Mouse (Mus musculus): ENCODE data around the gene Hist1h4d. TPM values are rescaled to one million over a fixed set of nuclear protein-coding genes. Genes with fewer than 3 reads are reported as not detected.
"Not testable (repeated sequence)": the region's sequence is repeated elsewhere in the genome, so short reads cannot be mapped to it uniquely, and the experiment has no call there.

The Hist1h4d gene
- polyA plus RNA-seq, 1 experiment from 2014 or later: 35.3 TPM

GRCm38 (mm10) chr13:23571022-23571503, 10.3 kb upstream of the Hist1h4d start, which contains the start of the genes Hist1h2ae and Hist1h2bg:
Gene Hist1h2ae, minus strand, starts transcription at chr13:23571220.
Gene Hist1h2bg, plus strand, starts transcription at chr13:23571396.
- peak; percentile 84 for ATAC-seq
- Histone ChIP-seq H3K4me3 (ENCODE audit: low read depth, low read length) (peak within 1 kb of the TSS; percentile 35), H3K27ac (ENCODE audit: low read depth, low read length) (peak within 1 kb of the TSS; percentile 84), H3K4me2 (replicated peaks; ENCODE audit: low read depth) (peak within 1 kb of the TSS; percentile 69), H3K27me3 (replicated peaks; ENCODE audit: control insufficient read depth, insufficient read depth, low read length) (no peaks in the 10 kb centered on the region), H3K36me3 (ENCODE audit: control insufficient read depth, insufficient read depth) (no peaks in the 10 kb centered on the region), H3K9me3 (ENCODE audit: control insufficient read depth) (no peaks in the 10 kb centered on the region), H3K9ac (ENCODE audit: low read depth, low read length) (peak within 1 kb of the TSS; percentile 41), H3K4me1 (replicated peaks; ENCODE audit: control insufficient read depth, insufficient read depth, low read length) (peaks cover 6% of the 10 kb centered on the region; the same call in 1 of the 2 replicates)
- no peak; the same call in 1 of the 2 replicates for TF ChIP-seq CTCF (IDR thresholded peaks at IDR 0.05; ENCODE audit: low read depth)
- 0% methylated on average over 18 of the region's 18 CpGs for WGBS

GRCm38 (mm10) chr13:23571504-23572217, 9.7 kb upstream of the Hist1h4d start:
- H3K4me2 ChIP-seq (replicated peaks; ENCODE audit: low read depth): peak overlapping the region; percentile 69
- WGBS: 0% methylated on average over 11 of the region's 34 CpGs
- peak overlapping the region; percentile 35 for H3K4me3 ChIP-seq (ENCODE audit: low read depth, low read length)
- not testable (repeated sequence) for H3K27me3 ChIP-seq (replicated peaks; ENCODE audit: control insufficient read depth, insufficient read depth, low read length); ATAC-seq; H3K9me3 ChIP-seq (ENCODE audit: control insufficient read depth); H3K4me1 ChIP-seq (replicated peaks; ENCODE audit: control insufficient read depth, insufficient read depth, low read length); H3K36me3 ChIP-seq (ENCODE audit: control insufficient read depth, insufficient read depth)
- H3K9ac ChIP-seq (ENCODE audit: low read depth, low read length): peak overlapping the region; percentile 41
- peak overlapping the region; percentile 84 for H3K27ac ChIP-seq (ENCODE audit: low read depth, low read length)

GRCm38 (mm10) chr13:23572218-23573033, 9.0 kb upstream of the Hist1h4d start:
- TF ChIP-seq CTCF (IDR thresholded peaks at IDR 0.05; ENCODE audit: low read depth): no peak
- ATAC-seq: no peak
- 0 out of 2 replicates have a peak overlapping the region, but pooled peaks have one; percentile 65 for H3K27ac ChIP-seq (ENCODE audit: low read depth, low read length)
- peak overlapping the region; percentile 35 for H3K4me3 ChIP-seq (ENCODE audit: low read depth, low read length)
- no peaks in the 10 kb centered on the region for H3K27me3 ChIP-seq (replicated peaks; ENCODE audit: control insufficient read depth, insufficient read depth, low read length)
- peak overlapping the region; percentile 69 for H3K4me2 ChIP-seq (replicated peaks; ENCODE audit: low read depth)
- no peaks in the 10 kb centered on the region for H3K36me3 ChIP-seq (ENCODE audit: control insufficient read depth, insufficient read depth)
- peaks cover 9% of the 10 kb centered on the region; the same call in 1 of the 2 replicates for H3K4me1 ChIP-seq (replicated peaks; ENCODE audit: control insufficient read depth, insufficient read depth, low read length)
- peak overlapping the region; percentile 41 for H3K9ac ChIP-seq (ENCODE audit: low read depth, low read length)
- no peaks in the 10 kb centered on the region for H3K9me3 ChIP-seq (ENCODE audit: control insufficient read depth)
- 25% methylated on average over 2 of the region's 2 CpGs for WGBS

GRCm38 (mm10) chr13:23573034-23573897, 8.1 kb upstream of the Hist1h4d start:
- Histone ChIP-seq H3K9ac (ENCODE audit: low read depth, low read length) (peak overlapping the region; percentile 53), H3K27ac (ENCODE audit: low read depth, low read length) (peak overlapping the region; percentile 62), H3K4me3 (ENCODE audit: low read depth, low read length) (peak overlapping the region; percentile 35), H3K4me2 (replicated peaks; ENCODE audit: low read depth) (peak overlapping the region; percentile 69)
- H3K4me1 ChIP-seq (replicated peaks; ENCODE audit: control insufficient read depth, insufficient read depth, low read length); ATAC-seq; H3K9me3 ChIP-seq (ENCODE audit: control insufficient read depth); H3K27me3 ChIP-seq (replicated peaks; ENCODE audit: control insufficient read depth, insufficient read depth, low read length); H3K36me3 ChIP-seq (ENCODE audit: control insufficient read depth, insufficient read depth): not testable (repeated sequence)
- WGBS: 5% methylated on average over 17 of the region's 20 CpGs

DNA sequence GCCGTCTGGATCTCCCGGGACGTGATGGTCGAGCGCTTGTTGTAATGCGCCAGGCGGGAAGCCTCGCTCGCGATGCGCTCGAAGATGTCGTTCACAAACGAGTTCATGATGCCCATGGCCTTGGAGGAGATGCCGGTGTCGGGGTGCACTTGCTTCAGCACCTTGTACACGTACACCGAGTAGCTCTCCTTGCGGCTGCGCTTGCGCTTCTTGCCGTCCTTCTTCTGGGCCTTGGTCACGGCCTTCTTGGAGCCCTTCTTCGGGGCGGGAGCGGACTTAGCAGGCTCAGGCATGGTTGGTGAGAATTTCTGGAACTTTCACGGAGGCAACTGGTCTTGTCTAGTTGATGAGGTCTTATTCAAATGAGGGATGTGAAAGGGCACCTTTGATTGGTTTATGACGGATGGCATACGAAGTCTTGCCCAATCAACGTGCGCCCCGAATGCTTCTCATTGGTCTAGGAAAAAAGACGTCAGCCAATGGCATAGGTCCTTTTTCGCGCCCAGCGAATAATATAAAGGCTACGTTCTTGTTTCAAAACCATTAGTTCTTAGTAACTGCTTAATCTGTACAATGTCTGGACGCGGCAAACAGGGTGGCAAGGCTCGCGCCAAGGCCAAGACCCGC, 7.4 kb upstream of the Hist1h4d start, which contains the start of the genes Hist1h2bf and Hist1h2ad:
Hist1h2bf (minus strand) TSS at position 299 of the 627 bp plus-strand sequence.
Hist1h2ad (plus strand) TSS at position 484 of the 627 bp plus-strand sequence.
- ATAC-seq: peak; percentile 87
- peak within 1 kb of the TSS; percentile 69 for H3K4me2 ChIP-seq (replicated peaks; ENCODE audit: low read depth)
- peak within 1 kb of the TSS; percentile 53 for H3K9ac ChIP-seq (ENCODE audit: low read depth, low read length)
- not testable (repeated sequence) for H3K9me3 ChIP-seq (ENCODE audit: control insufficient read depth); H3K36me3 ChIP-seq (ENCODE audit: control insufficient read depth, insufficient read depth); H3K27me3 ChIP-seq (replicated peaks; ENCODE audit: control insufficient read depth, insufficient read depth, low read length); H3K4me1 ChIP-seq (replicated peaks; ENCODE audit: control insufficient read depth, insufficient read depth, low read length)
- H3K27ac ChIP-seq (ENCODE audit: low read depth, low read length): peak within 1 kb of the TSS; percentile 62
- H3K4me3 ChIP-seq (ENCODE audit: low read depth, low read length): peak within 1 kb of the TSS; percentile 35
- WGBS: under 1% methylated on average over 28 of the region's 42 CpGs

GRCm38 (mm10) chr13:23574546-23575170, 6.7 kb upstream of the Hist1h4d start:
- H3K4me3 ChIP-seq (ENCODE audit: low read depth, low read length): peak overlapping the region; percentile 18; the same call in 1 of the 2 replicates
- ATAC-seq: peak; percentile 29

More at GRCm38 (mm10) chr13:23574546-23575170, 6.7 kb upstream of the Hist1h4d start:
- H3K9me3 ChIP-seq (ENCODE audit: control insufficient read depth); H3K27me3 ChIP-seq (replicated peaks; ENCODE audit: control insufficient read depth, insufficient read depth, low read length); H3K9ac ChIP-seq (ENCODE audit: low read depth, low read length); H3K4me1 ChIP-seq (replicated peaks; ENCODE audit: control insufficient read depth, insufficient read depth, low read length); H3K36me3 ChIP-seq (ENCODE audit: control insufficient read depth, insufficient read depth): not testable (repeated sequence)
- under 1% methylated on average over 4 of the region's 39 CpGs for WGBS
- peak overlapping the region; percentile 62; the same call in 1 of the 2 replicates for H3K27ac ChIP-seq (ENCODE audit: low read depth, low read length)
- peak overlapping the region; percentile 69 for H3K4me2 ChIP-seq (replicated peaks; ENCODE audit: low read depth)
